Mouse (Mus musculus) limb, embryonic 10.5 days (tissue): ENCODE measurements at regions not wholly inside any gene's neighbourhood (a gene's known extent, or its start where the extent isn't known, plus 50 kb on each side); places are given as distances from the start of the nearest gene placed in this dataset.

Experiments
- DNase-seq: peaks from one replicate; pipeline ENCODE4 v3.0.0-alpha.2; 2017; ENCODE audit warnings: low spot score
- H3K27ac ChIP-seq: fragments of 300-500 bp; sonication (generic); 2 replicates; pipeline ENCODE4 v1.5.1; 2016; ENCODE audit warnings: mild to moderate bottlenecking
- H3K27me3 ChIP-seq: fragments of 300-500 bp; sonication (generic); 2 replicates; pipeline ENCODE4 v1.6.1; 2016; ENCODE audit warnings: low read depth, mild to moderate bottlenecking; ENCODE audit not compliant: poor library complexity, severe bottlenecking
- H3K36me3 ChIP-seq: fragments of 300-500 bp; sonication (generic); 2 replicates; pipeline ENCODE4 v1.6.1; 2016; ENCODE audit warnings: mild to moderate bottlenecking, moderate library complexity
- H3K4me1 ChIP-seq: fragments of 300-500 bp; sonication (generic); 2 replicates; pipeline ENCODE4 v1.6.1; 2016
- H3K4me3 ChIP-seq: fragments of 300-500 bp; sonication (generic); 2 replicates; pipeline ENCODE4 v1.5.1; 2016; ENCODE audit warnings: mild to moderate bottlenecking, moderate library complexity
- H3K9me3 ChIP-seq: fragments of 300-500 bp; sonication (generic); replicated peaks from 2 replicates; pipeline ENCODE4 v1.6.1; 2016; ENCODE audit warnings: mild to moderate bottlenecking
- WGBS: fragments of 180-500 bp; shearing (Covaris S2); methylation state at CpG from one replicate; pipeline ENCODE4 v1.1.7; 2016; 5-methylcytosine and 5-hydroxymethylcytosine counted together

DNA sequence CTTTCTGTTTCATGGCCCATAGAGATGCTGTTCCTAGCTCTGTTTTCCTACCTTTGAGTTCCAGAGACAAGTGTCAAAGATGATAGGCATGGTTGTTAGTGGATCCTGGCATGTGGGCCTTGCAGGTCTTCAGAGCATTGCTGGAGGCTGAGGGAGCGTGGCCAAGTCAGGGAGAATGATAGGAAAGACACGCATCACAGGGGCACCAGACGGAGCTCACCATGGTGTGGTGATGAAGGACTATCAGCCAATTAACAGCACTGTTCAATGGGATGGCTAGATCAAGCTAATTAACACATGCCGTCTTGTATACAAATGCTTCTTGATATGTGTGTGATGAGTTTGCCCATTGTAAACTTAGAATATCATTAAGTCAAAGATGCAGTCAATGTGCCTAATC, 344.1 kb downstream of the En1 start:
- Histone ChIP-seq H3K27ac (no peak overlapping the region), H3K4me1 (no peaks in the 10 kb centered on the region), H3K9me3 (no peaks in the 10 kb centered on the region), H3K36me3 (no peaks in the 10 kb centered on the region), H3K4me3 (no peak overlapping the region), H3K27me3 (no peaks in the 10 kb centered on the region; the same call in 1 of the 2 replicates)
- DNase-seq, result no peak
- WGBS, result 88% methylated on average over 4 of the region's 4 CpGs

DNA sequence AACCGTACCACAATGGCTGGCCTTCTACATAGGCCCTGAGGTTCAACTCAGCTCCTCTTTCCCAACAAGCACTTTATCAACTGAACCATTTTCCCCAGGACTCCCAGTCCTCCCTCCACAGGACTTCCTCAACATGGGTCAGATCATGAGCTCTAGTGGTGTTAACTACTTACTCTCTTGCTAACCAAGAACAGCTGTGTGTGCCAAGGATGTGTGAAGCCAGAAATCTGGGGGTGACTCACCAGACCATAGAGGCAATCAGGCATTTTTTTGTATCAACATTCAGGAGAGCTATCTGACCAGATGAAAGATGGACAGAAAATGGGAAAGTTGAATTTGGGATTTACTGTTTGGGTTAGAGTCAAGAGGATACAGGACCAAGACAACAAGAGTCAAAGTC, 359.0 kb downstream of the En1 start:
- H3K27ac ChIP-seq, result no peak overlapping the region
- H3K4me3 ChIP-seq, result no peak overlapping the region
- H3K27me3 ChIP-seq, result peaks cover 62% of the 10 kb centered on the region
- H3K4me1 ChIP-seq, result peaks cover 25% of the 10 kb centered on the region
- DNase-seq, result no peak
- H3K9me3 ChIP-seq, result no peaks in the 10 kb centered on the region
- WGBS, result 61% methylated on average over 1 of the region's 1 CpGs
- H3K36me3 ChIP-seq, result no peaks in the 10 kb centered on the region

DNA sequence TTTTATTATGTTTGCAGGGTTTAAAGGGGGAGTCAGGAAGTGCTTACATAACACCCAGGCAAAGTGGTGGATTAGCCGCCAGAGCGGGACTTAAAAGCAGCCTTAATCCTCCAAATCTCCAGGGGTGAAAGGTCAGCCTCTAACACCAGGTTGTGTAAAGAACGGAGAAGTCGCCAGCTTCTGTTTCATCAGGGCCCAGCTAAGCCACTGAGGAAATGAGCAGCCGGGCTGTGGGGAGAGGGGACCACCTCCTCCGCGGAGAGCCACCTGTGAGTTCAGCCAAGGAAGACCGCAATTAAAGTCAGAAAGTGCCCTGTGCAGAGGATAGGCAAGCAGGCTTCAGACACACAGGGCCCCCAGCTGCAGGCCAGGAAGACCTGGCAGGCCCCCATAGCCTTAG, 359.8 kb downstream of the En1 start:
- no peaks in the 10 kb centered on the region for H3K36me3 ChIP-seq
- DNase-seq, result peak; percentile 38
- H3K4me1 ChIP-seq, result peaks cover 25% of the 10 kb centered on the region
- no peak overlapping the region for H3K27ac ChIP-seq
- H3K4me3 ChIP-seq, result no peak overlapping the region
- under 1% methylated on average over 8 of the region's 8 CpGs for whole genome bisulfite sequencing
- H3K27me3 ChIP-seq, result peaks cover 65% of the 10 kb centered on the region
- H3K9me3 ChIP-seq, result no peaks in the 10 kb centered on the region

DNA sequence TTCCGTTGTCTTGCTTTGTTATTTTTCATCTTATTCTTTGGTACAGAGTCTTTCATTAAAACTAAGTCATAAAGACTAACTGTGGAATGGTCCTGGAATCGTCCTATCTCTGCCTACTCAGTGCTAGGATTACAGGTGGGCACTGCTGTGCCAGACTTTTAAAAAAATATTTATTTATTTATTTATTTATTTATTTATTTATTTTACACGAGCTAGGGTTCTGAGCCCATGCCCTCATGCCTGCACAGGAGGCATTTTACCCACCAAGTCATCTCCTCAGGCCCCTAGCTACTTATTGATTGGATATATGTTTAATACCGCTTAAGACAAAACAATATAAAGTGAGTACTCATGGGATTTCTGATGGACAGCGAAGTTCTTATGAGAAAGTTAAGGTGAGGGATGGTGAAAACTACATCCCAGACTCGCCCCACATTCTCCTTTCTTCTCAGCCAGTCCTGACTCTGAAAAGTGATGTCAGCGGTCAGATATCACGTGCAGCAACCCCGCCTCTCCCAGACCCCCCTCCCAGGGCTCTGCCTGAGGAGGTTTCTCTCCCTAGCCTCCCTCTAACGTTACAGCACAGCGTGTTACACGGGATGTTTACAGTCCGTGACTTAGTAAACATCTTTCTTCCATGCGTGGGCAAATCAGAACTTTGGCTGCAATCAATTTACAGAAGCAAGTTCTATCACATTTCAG, 361.4 kb downstream of the En1 start:
- H3K4me1 ChIP-seq, result peaks cover 25% of the 10 kb centered on the region
- peaks cover 68% of the 10 kb centered on the region for H3K27me3 ChIP-seq
- H3K9me3 ChIP-seq, result no peaks in the 10 kb centered on the region
- no peak overlapping the region for H3K27ac ChIP-seq
- peak; percentile 50 for DNase-seq
- peak overlapping the region; percentile 38 for H3K4me3 ChIP-seq
- no peaks in the 10 kb centered on the region for H3K36me3 ChIP-seq
- 32% methylated on average over 14 of the region's 14 CpGs for WGBS

DNA sequence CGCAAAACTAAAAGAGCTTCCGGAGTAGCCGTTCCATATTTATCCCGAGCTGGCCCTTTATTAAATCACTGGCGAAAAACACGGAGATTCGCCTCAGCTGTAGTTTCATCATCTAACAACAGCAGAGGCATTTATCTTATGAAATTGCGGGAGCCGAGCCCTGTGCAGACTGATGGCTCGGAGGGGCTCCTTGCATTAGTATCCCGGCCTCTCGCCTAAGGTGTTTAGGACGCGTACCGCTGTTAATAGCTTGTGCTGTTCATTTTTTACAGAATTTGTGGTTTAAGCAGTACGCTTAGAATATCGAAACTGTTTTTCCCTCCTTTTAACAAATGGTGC, 361.9 kb downstream of the En1 start:
- Histone ChIP-seq H3K27me3 (peaks cover 73% of the 10 kb centered on the region), H3K9me3 (no peaks in the 10 kb centered on the region), H3K4me3 (peak overlapping the region; percentile 38), H3K36me3 (no peaks in the 10 kb centered on the region), H3K27ac (no peak overlapping the region), H3K4me1 (peaks cover 25% of the 10 kb centered on the region)
- 60% methylated on average over 17 of the region's 17 CpGs for WGBS
- no peak for DNase-seq

DNA sequence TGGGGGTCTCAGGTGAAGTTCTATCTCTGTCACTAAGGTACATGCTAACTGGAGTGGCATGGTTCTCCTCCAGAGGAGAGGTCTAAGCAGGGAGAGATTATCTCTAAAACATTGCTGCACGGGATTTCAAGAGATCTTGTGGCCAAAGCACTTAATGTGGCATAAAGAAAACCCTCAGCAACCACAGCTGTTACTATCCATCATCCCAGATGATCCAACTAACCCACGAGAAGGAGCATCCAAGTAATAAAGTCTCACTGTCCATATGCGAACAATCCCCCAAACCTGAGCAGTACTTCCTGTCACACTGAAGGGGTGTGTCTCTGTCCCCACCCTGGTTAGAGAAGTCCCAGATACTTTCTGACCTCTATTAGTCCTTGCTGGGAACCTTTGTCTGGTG, 363.9 kb downstream of the En1 start:
- Histone ChIP-seq H3K27me3 (peaks cover 61% of the 10 kb centered on the region), H3K9me3 (no peaks in the 10 kb centered on the region), H3K4me3 (no peak overlapping the region), H3K27ac (no peak overlapping the region), H3K4me1 (peaks cover 22% of the 10 kb centered on the region), H3K36me3 (no peaks in the 10 kb centered on the region)
- 79% methylated on average over 3 of the region's 3 CpGs for WGBS
- no peak for DNase-seq

DNA sequence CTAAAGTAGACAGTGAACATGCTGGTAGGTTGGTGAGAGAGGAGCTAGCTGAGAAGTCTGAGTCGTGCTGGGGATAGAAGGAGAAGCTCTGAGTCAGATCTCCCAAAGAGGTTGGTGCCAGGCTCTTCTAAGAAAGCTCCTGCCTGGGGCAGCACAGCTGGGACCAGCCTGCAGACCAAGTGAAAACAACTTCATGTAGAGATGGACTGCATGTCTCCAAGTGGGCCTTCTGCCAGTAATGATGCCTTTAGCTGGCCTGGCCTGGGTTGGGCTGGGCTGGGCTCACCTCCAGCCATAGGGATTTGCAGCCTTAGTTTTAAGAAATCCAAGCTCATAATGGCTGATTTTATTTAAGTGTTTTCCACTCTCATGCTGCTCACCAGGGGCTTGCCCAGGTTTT, 357.7 kb downstream of the Insig2 start:
- 82% methylated on average over 1 of the region's 1 CpGs for WGBS
- DNase-seq, result no peak

DNA sequence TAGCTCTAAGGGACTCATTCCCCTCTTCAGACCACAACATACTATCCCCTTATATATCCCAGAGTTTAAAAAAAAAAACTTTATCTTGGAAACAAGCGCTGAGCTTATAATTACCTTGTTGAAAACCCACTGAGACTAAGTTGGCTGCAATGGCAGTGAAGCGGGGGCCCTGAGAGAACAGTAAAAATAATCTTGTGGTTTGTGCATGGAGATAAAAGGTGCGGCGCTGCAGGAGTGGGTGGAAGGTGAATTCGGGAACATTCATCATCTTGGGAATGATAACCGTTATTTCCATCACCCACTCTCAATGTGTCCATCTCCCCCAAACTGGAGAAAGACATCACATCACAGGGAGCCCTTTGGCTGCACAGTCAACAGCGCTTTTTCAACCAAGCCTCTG, 327.9 kb downstream of the Insig2 start:
- no peaks in the 10 kb centered on the region for H3K27me3 ChIP-seq
- peaks cover 17% of the 10 kb centered on the region; the same call in 1 of the 2 replicates for H3K4me1 ChIP-seq
- no peak overlapping the region for H3K4me3 ChIP-seq
- no peaks in the 10 kb centered on the region for H3K36me3 ChIP-seq
- 90% methylated on average over 7 of the region's 7 CpGs for WGBS
- no peak overlapping the region for H3K27ac ChIP-seq
- H3K9me3 ChIP-seq, result no peaks in the 10 kb centered on the region
- DNase-seq, result no peak

More for the DNA sequence above, 357.7 kb downstream of the Insig2 start:
- H3K27me3 ChIP-seq, result peaks cover 5% of the 10 kb centered on the region; the same call in 1 of the 2 replicates
- no peaks in the 10 kb centered on the region for H3K9me3 ChIP-seq
- H3K4me1 ChIP-seq, result peaks cover 2% of the 10 kb centered on the region; the same call in 1 of the 2 replicates
- H3K36me3 ChIP-seq, result no peaks in the 10 kb centered on the region
- no peak overlapping the region for H3K4me3 ChIP-seq
- no peak overlapping the region for H3K27ac ChIP-seq

DNA sequence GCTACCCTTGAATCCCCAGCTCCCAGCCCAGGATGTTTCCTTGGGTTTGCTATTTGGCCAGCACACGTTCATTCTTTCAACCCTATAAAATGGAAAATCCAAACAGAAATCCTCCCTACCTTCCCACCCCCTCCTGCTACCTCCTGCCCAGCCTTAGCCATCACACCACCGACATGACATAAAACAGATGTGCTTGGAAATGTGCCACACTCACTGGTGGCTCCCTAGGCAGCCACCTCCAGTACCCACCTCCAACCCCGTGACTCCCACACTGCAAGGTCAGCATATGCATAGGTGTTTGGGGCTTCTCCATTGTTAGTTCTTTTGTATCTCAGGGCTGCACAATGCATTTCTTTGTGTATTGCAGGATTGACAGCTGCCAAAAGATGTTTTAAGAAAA, 327.2 kb downstream of the Insig2 start:
- H3K9me3 ChIP-seq, result no peaks in the 10 kb centered on the region
- WGBS, result 32% methylated on average over 3 of the region's 3 CpGs
- no peak for DNase-seq

DNA sequence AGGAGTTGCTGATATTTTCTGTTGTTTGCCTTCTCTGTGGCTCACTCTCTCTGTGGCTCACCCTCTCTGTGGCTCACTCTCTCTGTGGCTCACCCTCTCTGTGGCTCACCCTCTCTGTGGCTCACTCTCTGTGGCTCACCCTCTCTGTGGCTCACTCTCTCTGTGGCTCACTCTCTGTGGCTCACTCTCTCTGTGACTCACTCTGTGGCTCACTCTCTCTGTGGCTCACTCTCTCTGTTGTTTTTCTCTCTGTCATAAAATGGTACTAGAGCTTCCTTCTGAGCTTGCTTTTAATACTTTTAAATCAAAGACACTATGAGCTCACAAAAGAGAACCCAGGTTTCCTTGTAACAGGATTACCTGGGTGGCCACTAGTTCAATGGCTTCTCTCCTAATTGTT, 320.3 kb downstream of the Insig2 start:
- Histone ChIP-seq H3K9me3 (no peaks in the 10 kb centered on the region), H3K36me3 (no peaks in the 10 kb centered on the region), H3K4me3 (no peak overlapping the region), H3K27ac (no peak overlapping the region), H3K27me3 (0 out of 2 replicates have a peak, but pooled peaks cover 3% of the 10 kb centered on the region), H3K4me1 (peaks cover 8% of the 10 kb centered on the region; the same call in 1 of the 2 replicates)
- no peak for DNase-seq

More for the DNA sequence above, 327.2 kb downstream of the Insig2 start:
- no peak overlapping the region for H3K4me3 ChIP-seq
- no peaks in the 10 kb centered on the region for H3K27me3 ChIP-seq
- H3K4me1 ChIP-seq, result peaks cover 17% of the 10 kb centered on the region; the same call in 1 of the 2 replicates
- no peak overlapping the region for H3K27ac ChIP-seq
- no peaks in the 10 kb centered on the region for H3K36me3 ChIP-seq

DNA sequence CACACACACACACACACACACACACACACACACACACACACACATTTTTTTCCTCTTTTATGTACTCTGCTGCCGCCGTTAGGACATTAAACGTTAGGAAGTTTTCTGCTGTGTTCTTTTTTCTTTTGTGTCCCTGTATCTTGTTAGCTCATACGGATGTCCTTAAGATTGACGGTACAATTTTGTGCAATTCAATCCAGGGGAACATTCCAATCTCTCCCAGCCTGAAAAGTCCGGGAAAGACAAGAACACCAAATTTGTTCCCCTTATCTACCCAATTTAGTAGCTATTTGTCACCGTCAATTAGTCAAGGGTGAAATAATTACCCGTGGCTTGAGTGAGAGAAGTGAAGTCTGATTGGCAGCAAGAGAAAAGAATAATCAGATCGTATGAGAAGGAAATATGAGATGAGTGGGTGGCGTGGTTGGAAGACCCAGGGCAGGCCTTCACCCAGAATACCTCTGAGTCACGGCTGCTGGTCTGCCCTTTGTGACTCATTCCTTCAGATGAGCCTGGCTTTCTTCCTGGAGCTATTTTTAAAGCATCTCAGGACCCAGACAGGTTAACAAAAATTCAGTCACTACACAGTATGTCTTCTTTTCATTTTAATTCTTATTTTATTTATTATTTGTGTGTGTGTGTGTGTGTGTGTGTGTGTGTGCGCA, 318.4 kb downstream of the Insig2 start:
- H3K9me3 ChIP-seq, result no peaks in the 10 kb centered on the region
- peaks cover 8% of the 10 kb centered on the region; the same call in 1 of the 2 replicates for H3K4me1 ChIP-seq
- no peaks in the 10 kb centered on the region for H3K36me3 ChIP-seq
- H3K4me3 ChIP-seq, result no peak overlapping the region
- 56% methylated on average over 12 of the region's 12 CpGs for WGBS
- H3K27me3 ChIP-seq, result 0 out of 2 replicates have a peak, but pooled peaks cover 3% of the 10 kb centered on the region
- H3K27ac ChIP-seq, result no peak overlapping the region
- no peak for DNase-seq

DNA sequence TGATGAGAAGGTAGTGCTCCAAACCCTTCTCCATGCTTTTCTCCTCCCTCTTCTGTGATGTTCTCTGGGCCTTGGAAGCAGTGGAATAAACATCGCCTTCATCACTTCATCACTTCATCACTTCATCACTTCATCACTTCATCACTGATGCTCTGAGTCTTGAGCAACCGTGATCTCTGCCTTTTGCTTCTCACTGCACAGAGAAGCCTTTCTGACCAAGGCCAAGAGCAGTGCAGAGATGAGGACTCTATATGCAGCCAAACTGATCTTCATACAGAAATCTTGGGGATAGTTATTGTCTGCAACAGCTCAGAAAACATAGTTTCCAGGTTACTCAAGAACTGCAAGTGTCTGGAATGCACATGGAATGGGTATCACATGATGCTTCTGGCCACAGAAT, 303.0 kb downstream of the Insig2 start:
- no peak for DNase-seq

DNA sequence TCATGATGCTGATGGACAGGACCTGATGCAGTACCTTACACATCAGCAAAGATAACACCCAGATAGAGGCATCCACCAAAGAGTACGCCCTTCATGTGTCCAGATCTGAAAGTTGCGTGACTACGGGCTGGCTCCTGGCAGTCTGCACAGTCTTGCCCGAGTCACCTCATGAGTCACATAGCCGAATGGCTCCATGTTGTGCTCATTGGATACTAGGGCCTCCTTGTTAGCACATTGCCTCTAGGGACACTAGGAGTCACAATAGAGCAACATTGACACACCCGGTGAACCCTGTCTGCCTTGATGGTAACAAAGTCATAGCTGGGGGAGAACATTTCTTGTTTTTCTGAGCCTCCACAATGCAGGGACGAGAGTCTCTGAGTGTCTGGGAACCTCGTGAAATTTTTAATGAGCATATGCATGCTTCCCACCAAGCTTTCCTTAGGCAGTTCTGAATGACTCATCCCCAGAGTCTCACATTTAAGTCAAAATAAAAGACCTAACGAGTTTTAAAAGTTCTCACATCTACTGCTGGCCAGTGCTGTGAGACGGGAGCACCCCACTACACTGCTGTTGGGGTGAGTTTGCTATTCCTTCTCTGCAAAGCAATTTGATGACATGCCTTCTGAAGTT, 297.5 kb downstream of the Insig2 start:
- no peaks in the 10 kb centered on the region for H3K4me1 ChIP-seq
- H3K27me3 ChIP-seq, result 0 out of 2 replicates have a peak, but pooled peaks cover 7% of the 10 kb centered on the region
- DNase-seq, result no peak
- no peak overlapping the region for H3K27ac ChIP-seq
- no peaks in the 10 kb centered on the region for H3K36me3 ChIP-seq
- H3K4me3 ChIP-seq, result no peak overlapping the region
- no peaks in the 10 kb centered on the region for H3K9me3 ChIP-seq
- 95% methylated on average over 10 of the region's 10 CpGs for WGBS

More for the DNA sequence above, 303.0 kb downstream of the Insig2 start:
- H3K27me3 ChIP-seq, result peaks cover 7% of the 10 kb centered on the region; the same call in 1 of the 2 replicates
- no peaks in the 10 kb centered on the region for H3K9me3 ChIP-seq
- H3K27ac ChIP-seq, result no peak overlapping the region
- 90% methylated on average over 2 of the region's 2 CpGs for WGBS
- no peaks in the 10 kb centered on the region for H3K4me1 ChIP-seq
- H3K4me3 ChIP-seq, result no peak overlapping the region
- no peaks in the 10 kb centered on the region for H3K36me3 ChIP-seq
